Mouse (Mus musculus) kidney, adult 2 months (tissue): Measurements from ENCODE around the gene Agfg1.

Experiments used
- CTCF ChIP-seq: fragments of 200-500 bp; conservative IDR thresholded peaks from 2 replicates; pipeline ENCODE4 v1.5.1; 2011; ENCODE audit warnings: low read depth, mild to moderate bottlenecking, control low read depth, low read length, moderate library complexity, mixed read lengths; ENCODE audit not compliant: insufficient read depth, insufficient read length
- POLR2A ChIP-seq: fragments of 200-500 bp; IDR thresholded peaks from one replicate; pipeline ENCODE4 v1.6.1; 2011; ENCODE audit warnings: low read depth, low read length, control low read depth

DNA sequence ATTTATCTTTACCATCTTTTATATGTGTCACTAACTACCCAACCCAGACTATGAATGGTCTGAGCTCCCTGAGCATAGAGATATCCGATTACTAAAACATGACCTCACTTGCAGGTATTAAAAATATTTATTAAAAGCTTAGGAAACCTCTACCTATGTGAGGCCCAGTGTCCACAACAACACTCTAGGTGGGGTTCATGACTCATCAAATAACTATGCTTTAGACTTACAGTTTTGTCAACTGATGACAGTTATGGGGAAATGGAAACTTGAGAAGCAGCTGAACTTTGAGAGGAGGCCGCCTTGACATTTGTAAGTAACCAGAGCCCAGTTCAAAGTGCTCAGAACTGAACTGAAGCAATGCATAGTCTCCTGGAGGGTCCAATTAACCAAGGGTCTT is 44.1 kb upstream of the Agfg1 start:
- TF ChIP-seq CTCF (no peak), POLR2A (no peak)
